Mouse (Mus musculus): ENCODE measurements around the gene Ostm1. TPM values are rescaled to one million over a fixed set of nuclear protein-coding genes. Genes with fewer than 3 reads are reported as not detected.
A peak's percentile ranks its signal among the peaks of the same experiment; 100 is the strongest.

The Ostm1 gene
- total RNA-seq, 2 experiments from 2014 or later, result 19.2 to 19.4 TPM

GRCm38 (mm10) chr10:42625907-42626306, 42.3 kb downstream of the Ostm1 start:
- DNase-seq, result no peak

DNA sequence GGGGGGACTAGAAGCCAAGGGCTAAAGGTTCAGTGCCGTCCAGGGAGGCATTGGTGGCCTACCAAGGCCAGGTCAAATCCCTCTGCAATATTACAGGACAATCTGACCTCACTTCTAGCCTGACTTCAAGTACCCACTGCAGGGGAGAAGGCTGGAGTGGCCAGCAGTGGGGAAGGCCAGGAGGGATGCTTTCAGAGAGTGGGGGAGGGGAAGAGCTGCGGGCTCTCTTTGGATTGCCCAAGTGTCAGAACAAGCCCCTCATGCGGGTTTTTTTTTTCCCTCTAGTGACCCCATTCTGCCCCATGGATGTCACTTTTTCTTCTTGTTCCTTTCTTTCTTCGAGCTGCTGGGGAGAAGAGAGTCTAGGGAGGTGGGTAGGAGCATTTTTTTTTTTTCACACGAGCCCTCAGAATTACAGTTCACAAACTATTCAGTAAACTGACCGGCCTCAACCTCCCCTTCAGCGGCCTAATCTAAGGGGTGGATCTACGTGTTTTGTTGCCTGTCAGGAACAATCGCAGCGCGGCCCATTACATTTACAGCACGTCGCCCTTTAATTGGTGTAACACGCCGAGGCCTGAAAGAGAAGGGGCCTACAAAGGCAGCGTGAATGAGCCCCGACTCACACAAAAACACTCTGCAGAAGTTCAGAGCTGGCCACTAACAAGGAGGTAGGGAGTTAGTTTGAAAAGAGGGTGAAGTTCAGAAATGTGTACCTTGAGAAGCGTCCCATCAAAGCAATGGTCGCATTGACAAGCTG, 47.2 kb downstream of the Ostm1 start:
- DNase-seq, result no peak

DNA sequence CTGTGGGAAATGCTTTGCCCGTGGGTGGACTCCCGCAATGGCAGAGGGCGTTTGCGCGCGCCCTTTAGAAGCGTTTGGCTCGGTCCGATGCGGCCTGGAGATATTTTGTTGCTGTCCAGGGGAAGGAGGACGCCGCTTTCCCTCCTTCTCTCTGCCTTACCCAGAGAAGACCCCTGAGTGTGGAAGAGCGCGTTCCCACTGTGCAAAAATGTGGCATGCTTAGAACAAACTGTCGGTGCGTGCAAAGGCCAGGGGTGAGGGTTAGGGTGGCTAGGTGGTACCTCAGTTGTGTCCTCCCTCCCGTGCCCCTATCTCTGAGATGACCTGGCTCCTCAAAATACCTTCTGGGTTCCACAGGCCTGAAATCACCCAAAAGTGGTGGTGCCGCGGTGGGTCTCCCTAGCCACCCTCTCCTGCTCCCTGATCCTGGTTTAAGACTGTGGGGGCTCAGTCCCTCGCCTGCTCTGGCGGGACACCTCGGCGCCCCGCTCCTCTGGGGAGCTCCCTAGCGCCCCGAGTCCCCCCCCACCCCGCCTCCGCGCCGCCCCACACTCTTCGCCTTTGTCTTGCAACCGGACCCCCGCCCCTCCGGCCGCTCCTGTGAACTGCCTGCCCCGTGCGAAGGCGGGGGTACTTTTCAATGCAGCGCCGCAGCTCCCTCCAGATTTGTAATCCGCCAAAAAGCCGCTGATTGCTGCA, 48.3 kb downstream of the Ostm1 start:
- peak; percentile 5 for DNase-seq

GRCm38 (mm10) chr10:42632453-42633360, 49.1 kb downstream of the Ostm1 start:
- DNase-seq, result peak; percentile 11

DNA sequence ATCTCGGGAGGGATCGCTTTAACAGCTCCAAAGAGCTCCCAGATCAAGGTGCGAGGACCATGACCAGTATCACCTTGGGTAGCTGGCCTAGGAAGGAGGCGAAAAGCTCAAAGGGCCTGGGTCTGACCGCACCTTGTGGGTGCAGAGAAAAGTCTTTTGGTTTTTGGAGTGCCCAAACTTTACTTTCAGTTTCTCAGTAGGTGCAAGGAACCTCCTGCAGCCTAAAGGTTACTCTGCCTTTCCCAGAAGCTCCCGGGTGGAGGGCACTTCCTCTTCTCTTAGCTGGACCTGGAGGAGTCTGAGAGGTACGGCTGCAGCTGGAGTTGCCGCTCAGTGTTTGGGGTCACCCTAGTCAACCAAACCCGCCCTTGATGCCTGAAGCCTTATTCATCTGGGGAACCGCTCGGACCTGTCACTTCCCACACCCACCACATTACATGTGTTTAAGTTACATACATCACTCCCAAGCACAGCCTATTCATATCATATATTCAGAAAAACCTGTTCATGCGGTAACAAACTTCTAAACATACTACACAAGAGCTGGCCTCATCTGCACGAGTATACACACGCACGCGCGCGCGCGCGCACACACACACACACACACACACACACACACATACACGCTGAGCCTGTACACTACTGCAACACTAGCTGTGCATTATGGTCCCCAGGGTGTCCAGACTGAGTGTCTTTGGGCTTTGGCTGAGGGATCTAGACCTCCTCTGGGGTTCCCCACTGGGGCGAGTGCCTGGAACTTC, 49.9 kb downstream of the Ostm1 start:
- DNase-seq, result peak; percentile 14

GRCm38 (mm10) chr10:42634122-42634720, 50.6 kb downstream of the Ostm1 start:
- DNase-seq, result no peak

- DNase-seq, result no peak
Measured at GRCm38 (mm10) chr10:42635046-42635445, 51.4 kb downstream of the Ostm1 start.

DNA sequence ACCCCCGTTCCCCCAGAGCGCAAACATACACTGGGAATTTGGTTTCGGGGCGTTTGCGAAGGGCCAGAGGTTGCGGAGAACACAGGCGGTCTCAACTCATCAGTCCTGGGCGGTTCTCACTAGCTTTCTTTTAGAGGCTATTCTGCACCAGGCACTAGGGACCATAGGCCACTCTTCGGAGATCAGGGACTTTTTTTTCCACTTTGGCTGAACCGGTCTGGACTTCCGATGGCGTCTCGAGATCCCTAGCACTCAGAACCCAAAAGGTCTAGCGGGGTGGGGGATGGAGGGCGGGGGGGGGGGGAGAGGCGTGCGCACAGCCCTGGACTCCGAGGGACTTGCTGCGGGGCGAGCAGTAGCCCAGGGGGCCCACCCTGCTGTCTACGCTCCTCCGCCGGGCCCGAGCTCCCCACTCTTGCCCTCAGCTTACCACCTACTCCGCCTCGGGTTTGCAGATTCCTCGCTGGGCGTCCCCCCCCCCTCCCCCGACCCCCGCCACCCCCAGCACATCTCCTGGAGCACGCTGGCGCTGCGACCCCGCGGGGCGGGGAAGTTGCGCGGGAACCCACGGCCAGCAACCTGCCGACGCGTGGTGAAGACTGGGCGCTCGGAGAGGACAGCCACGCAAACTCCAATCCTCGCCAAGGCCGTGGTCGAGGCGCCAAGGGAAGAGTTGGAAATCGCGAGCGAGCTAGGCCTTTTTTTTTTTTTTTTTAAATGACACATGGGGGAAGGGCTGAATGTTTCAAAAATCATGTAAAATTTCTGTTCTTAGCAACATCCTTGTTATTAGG, 52.1 kb downstream of the Ostm1 start:
- peak; percentile 20 for DNase-seq

GRCm38 (mm10) chr10:42636360-42637182, 52.9 kb downstream of the Ostm1 start:
- DNase-seq, result peak; percentile 16

DNA sequence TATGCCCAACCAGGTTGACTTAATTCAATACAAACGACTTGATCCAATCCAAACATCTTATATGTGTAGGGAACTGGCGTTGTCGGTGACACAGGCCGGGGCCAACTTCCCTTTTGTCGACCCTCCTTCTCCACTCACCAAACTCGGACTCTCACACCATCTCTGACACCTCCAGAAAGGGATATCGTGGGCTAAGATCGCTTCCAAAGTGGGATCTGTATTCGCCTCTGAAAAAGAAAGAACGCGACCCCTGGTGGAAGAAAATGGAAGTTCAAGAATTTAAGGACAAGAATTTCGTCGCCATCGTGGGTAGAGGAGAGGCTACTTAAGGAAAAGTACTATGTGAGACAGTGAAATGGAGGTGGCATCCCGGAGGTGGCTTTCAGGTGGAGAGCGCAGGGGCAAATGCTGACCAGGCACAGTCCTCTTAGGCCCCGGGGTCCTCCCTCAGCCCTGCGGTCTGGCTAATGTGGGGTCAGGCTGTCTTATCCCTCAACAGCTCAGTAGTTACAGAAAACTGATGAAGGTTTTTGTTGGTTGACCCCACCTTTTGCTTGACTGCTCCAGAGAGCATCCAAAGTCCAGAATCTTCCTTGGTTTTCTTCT, 53.7 kb downstream of the Ostm1 start:
- peak; percentile 71 for DNase-seq

GRCm38 (mm10) chr10:42639856-42640255, 56.2 kb downstream of the Ostm1 start:
- no peak for DNase-seq

DNA sequence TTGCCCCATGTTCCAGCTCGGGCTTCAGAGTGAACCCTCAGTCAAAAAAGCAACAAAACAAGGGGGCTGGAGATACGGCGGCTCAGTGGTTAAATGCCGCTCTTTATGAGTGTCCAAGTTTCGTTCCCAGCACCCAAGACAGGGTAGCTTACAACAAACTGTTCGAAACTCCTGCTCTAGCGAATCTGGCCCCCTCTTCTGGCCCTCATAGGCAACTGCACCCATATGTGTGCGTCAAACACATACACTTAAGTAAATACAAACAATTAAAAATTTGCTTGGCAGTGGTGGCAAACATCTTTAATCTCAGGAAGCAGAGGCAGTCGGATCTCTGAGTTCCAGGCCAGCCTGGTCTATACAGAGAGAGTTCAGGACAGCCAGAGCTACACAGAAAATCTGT, 60.0 kb downstream of the Ostm1 start:
- DNase-seq, result no peak

DNA sequence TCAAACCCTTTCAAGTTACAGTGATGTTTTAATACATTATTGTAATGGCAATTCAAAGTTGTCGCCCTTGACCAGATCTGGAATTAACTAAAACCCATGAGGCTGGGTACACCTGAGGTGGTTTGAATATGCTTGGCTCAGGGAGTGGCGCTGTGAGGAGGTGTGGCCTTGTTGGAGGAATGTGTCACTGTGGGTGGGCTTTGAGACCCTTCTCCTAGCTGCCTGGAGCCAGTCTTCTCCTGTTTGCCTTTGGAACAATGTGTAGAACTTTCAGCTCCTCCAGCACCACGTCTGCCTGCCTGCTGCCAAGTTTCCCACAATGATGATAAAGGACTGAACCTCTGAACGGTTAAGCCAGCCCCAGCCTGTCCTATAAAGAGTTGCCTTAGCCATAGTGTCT, 62.7 kb downstream of the Ostm1 start:
- no peak for DNase-seq

GRCm38 (mm10) chr10:42661916-42662315, 78.3 kb downstream of the Ostm1 start:
- DNase-seq, result no peak

- no peak for DNase-seq
Measured at GRCm38 (mm10) chr10:42669970-42670369, 86.3 kb downstream of the Ostm1 start.

DNA sequence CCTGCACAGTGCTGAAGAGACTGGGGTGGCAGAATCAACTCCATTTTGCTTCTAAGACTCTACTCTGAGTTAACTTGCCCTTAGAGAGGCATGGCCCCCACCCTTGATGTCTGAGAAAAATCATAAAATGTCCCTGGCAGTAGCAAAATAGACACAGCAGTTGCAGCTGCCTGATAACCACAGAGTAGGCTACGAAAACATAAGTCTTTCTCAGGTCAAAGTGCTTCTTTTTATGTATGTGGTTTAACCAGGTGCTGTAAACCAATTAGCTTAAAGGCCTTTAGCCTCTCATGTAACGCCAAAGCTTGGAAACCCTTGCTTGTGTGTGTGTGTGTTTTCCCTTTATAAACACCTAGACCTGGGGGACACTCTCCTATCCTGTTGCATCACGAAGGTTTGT, 89.2 kb downstream of the Ostm1 start:
- DNase-seq, result no peak

- DNase-seq, result no peak
Measured at GRCm38 (mm10) chr10:42675571-42675970, 91.9 kb downstream of the Ostm1 start.

DNA sequence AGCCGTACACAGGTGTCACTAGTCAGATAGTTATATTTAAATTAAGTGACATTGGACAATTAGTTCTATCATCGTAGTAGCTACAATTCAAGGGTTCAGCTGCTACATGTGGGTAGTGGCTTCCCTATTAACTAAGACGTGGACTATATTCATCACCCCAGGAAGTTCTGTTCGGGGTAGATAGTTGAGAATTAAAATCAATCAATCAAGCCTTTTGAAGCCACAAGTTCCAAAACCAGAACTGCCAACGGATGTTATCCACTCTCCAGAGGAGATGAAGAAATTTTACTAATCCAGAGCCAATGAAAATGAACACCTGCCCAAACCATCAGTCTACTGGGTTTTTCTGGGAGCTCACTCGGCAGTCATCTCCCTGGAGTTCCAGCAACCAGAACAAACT, 94.7 kb downstream of the Ostm1 start:
- DNase-seq, result no peak

- peak; percentile 96 for DNase-seq
Measured at GRCm38 (mm10) chr10:42678755-42679364, 95.2 kb downstream of the Ostm1 start.
